Mouse (Mus musculus) CH12F3 (cell line): Measurements from ENCODE around the gene Ifna15.

Source experiments
- in situ Hi-C: fragments of 300-500 bp; cut with MboI; formaldehyde crosslinking; loops from 2 replicates; pipeline ENCODE4 v1.14.3; 2020; ENCODE audit warnings: low sequenced_read_pairs

The Ifna15 gene

DNA sequence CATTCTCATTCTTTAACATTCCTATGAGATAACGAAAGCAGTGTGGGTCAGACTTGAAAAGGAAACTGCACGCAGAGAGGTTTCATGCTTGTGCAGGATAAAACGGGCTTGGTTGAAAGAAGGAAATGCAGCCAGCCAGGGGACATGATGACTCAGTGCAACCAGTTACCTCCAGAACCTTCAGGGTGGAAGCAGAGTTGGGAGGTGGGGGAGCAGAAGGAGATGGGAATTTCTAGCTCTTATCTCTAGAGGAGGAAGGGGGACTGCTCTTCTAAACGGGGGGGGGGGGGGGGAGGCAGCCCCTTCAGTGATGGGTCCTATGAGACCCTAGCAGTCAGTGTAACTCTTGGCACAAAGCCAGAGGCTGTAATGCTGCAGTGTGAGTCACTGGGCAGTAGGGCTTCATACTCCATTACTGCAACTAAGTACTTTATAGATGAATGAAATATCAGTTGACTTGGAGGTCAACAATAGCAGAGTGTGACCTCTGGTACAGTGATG, 42.3 kb downstream of the Ifna15 start:
- in situ Hi-C loops = no loop called here

DNA sequence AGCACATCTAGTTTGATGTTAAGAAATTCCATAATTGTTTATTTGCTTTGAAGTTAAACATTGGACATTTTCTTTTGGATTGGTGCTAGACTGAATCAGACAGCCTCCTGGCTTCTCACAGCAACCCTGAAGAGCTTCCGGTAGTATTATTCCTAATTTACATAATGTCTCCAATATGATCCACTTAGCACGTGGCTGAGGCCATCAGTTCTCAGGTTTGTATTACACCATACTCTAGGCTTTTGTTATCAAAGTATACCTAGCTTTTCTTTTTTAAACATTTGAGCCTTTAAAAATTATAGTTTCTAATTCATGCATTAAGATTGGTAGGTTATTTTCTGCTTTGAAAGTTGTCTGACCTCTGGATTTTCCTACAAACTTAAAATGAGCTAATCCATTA, 42.8 kb downstream of the Ifna15 start:
- in situ Hi-C loops = no loop called here

DNA sequence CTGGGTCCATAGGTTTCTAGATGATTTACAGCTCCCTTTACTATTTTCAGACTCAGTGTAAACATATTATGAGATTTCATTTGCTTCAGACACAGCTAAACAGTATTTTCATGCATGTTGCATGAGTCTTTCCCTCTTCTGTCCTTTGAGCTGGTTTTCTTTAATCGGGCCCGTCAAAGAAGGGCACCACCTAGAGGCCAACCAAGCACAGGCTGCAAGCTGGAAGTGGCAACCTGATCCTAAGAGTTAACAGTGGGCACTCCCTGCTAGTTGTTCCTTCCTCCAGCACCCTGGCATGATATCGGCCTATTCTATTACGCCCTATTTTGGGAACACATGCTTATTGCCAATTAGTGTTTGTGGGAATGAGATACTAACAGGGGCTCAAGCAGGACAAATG, 43.6 kb downstream of the Ifna15 start:
- in situ Hi-C loops = no loop called here

DNA sequence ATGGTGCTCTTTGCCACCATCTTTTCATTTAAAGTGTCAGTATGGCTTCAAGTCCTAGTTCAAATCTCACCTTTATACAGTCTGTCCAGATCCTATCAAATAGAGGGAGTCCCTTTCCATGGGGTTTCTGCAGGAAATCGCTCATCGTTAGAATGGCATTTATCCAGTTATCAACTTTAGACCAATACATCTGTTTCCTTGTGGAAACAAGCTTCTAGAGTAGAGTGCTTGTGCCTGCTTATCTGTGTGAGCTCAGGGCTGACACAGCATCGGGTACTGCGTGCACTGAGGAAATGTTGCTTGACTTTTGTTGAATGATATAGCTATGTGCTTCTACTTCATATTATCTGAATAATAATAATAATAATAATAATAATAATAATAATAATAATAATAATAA, 44.3 kb downstream of the Ifna15 start:
- in situ Hi-C loops = no loop called here
